Mouse (Mus musculus): ENCODE data around the gene Adh7.

DNA sequence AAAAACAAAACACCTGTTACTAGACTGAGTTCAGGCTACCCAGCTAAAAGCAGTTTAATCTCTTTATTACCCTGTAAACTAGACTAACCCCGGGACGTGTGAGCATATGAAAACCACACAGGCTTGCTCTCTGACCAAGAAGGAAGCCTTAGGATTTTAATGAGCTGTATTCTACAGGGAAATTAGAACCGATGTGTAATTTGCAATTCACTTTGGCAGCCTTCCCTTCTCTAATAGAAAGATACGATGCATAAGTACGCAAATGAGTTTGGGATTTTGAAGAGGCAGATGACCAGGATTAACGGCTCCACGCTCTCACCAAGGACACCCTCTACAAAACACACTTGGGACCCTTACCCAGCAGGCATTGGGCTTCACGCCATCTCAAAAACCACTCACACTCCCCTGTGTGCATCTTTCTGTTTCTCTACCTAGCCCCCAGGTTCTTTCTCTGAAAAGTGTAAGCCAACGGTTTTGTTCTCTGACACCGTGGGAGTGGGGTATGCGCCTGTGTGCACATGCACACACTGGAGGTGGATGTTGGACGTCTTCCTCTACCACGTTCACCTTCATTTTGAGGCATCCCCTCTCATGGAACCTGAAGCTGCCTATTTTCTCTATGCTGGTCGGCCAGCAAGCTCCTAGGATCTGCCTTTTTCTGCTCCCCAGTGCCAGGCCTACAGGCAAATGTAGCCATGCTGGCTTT lies 24.6 kb downstream of the Adh7 start:
- TF ChIP-seq POLR2A (IDR thresholded peaks at IDR 0.05; ENCODE audit: borderline replicate concordance, control insufficient read depth, low read depth, low read length): no peak
- TF ChIP-seq CTCF (IDR thresholded peaks at IDR 0.05; ENCODE audit: control insufficient read depth, insufficient read depth, low read length): no peak

All from bone marrow, adult 2 months (tissue).